ENCODE assay signal across 13 mouse cellular contexts in genomic region chr15:12451448-12451847, GRCm38 (mm10).
DNase-seq lines count a peak whose midpoint lies in the region; ATAC-seq and TF ChIP-seq lines count a peak whose summit lies in the region.
"Had no signal": no experiment of that assay in that cellular context is flagged by ENCODE, and none has a peak within 500 bp of the region (broad histone marks: within the 10 kb centered on the region; RNA-seq: fewer than 3 reads in every experiment).

No protein-coding gene starts in this region.

- 36% methylated on average over 4 of the region's 4 CpGs for WGBS in kidney, adult 2 months
- WGBS in cerebellum, adult 2 months = 12% methylated on average over 4 of the region's 4 CpGs
- WGBS in limb, embryonic 13.5 days = 21% methylated on average over 4 of the region's 4 CpGs

- no peak overlapping the region for H3K4me3 ChIP-seq in kidney, adult 2 months (ENCODE audit: insufficient read depth, low read depth, low read length)
- no peak overlapping the region for H3K4me3 ChIP-seq in cerebellum, adult 2 months (replicated peaks; ENCODE audit: insufficient read depth, low read depth, low read length)
- H3K4me3 ChIP-seq in limb, embryonic 13.5 days = no peak overlapping the region
- H3K4me3 ChIP-seq: forebrain, embryonic 10.5 days; megakaryocyte, embryonic 14.5 days had no signal

- no peak overlapping the region; the same call in 1 of the 2 replicates for H3K27ac ChIP-seq in kidney, adult 2 months (ENCODE audit: insufficient read depth, low read depth, low read length)
- H3K27ac ChIP-seq in cerebellum, adult 2 months (ENCODE audit: insufficient read depth, low read length) = peak overlapping the region; percentile 89
- H3K27ac ChIP-seq in limb, embryonic 13.5 days = 0 out of 2 replicates have a peak overlapping the region, but pooled peaks have one; percentile 22
- H3K27ac ChIP-seq: forebrain, embryonic 10.5 days had no signal

- DNase-seq in kidney, adult 2 months = peak; percentile 67
- DNase-seq in kidney, postnatal 10 days = no peak
- peak; percentile 70 to 86 for DNase-seq in cerebellum, adult 2 months
- peak; percentile 61 for DNase-seq in forelimb bud, embryonic 11.5 days (ENCODE audit: low read depth, low spot score)
- DNase-seq in layer of hippocampus, adult 9-10 months (ENCODE audit: low spot score) = no peak
- DNase-seq in adrenal gland, adult 8-10 months = no peak
- DNase-seq: embryo, embryonic 11 days; liver, postnatal 0 days; thymus, postnatal 4 days had no signal

- H3K4me2 ChIP-seq in limb, embryonic 13.5 days (replicated peaks) = no peak overlapping the region

- no peaks in the 10 kb centered on the region for H3K9me3 ChIP-seq in limb, embryonic 13.5 days
- H3K9me3 ChIP-seq: forebrain, embryonic 10.5 days; megakaryocyte, embryonic 14.5 days had no signal

- H3K9ac ChIP-seq in limb, embryonic 13.5 days = no peak overlapping the region
- H3K9ac ChIP-seq: liver, postnatal 0 days had no signal

- H3K27me3 ChIP-seq in kidney, adult 2 months (replicated peaks; ENCODE audit: control insufficient read depth, insufficient read depth, low read length) = no peaks in the 10 kb centered on the region
- H3K27me3 ChIP-seq in cerebellum, adult 2 months (ENCODE audit: control insufficient read depth, insufficient read depth, low read length) = no peaks in the 10 kb centered on the region
- 0 out of 2 replicates have a peak, but pooled peaks cover 3% of the 10 kb centered on the region for H3K27me3 ChIP-seq in limb, embryonic 13.5 days

- H3K36me3 ChIP-seq in kidney, adult 2 months (ENCODE audit: control insufficient read depth, insufficient read depth, low read length) = no peaks in the 10 kb centered on the region
- H3K36me3 ChIP-seq in limb, embryonic 13.5 days = no peaks in the 10 kb centered on the region
- H3K36me3 ChIP-seq: forebrain, embryonic 10.5 days had no signal

- H3K4me1 ChIP-seq in kidney, adult 2 months (ENCODE audit: control insufficient read depth, insufficient read depth, low read length) = peaks cover 11% of the 10 kb centered on the region; the same call in 1 of the 2 replicates
- H3K4me1 ChIP-seq in cerebellum, adult 2 months (ENCODE audit: control insufficient read depth, insufficient read depth, low read length) = peaks cover 15% of the 10 kb centered on the region; the same call in 1 of the 2 replicates
- H3K4me1 ChIP-seq in limb, embryonic 13.5 days = peaks cover 51% of the 10 kb centered on the region

- TF ChIP-seq POLR2A in kidney, adult 2 months (IDR thresholded peaks at IDR 0.05; ENCODE audit: low read depth, low read length) = no peak
- TF ChIP-seq POLR2A in cerebellum, adult 2 months (IDR thresholded peaks at IDR 0.05; ENCODE audit: borderline replicate concordance, insufficient read depth, low read length) = peak; percentile 37; the same call in 1 of the 2 replicates

- peak; percentile 37; the same call in 1 of the 2 replicates for ATAC-seq in limb, embryonic 13.5 days (ENCODE audit: low FRiP score, low read depth)
- ATAC-seq: inflammation-experienced regulatory T-cells, adult 6 months; liver, postnatal 0 days had no signal

- no peak for TF ChIP-seq CTCF in kidney, adult 2 months (conservative IDR thresholded peaks at IDR 0.05; ENCODE audit: insufficient read depth, insufficient read length, low read depth, low read length)
- no peak for TF ChIP-seq CTCF in cerebellum, adult 2 months (IDR thresholded peaks at IDR 0.05; ENCODE audit: borderline replicate concordance, insufficient read depth, low read depth, low read length)

Comparison
In these comparisons a context has a peak if more than half of its experiments do, and no peak if none do; other contexts are left out.
1. DNase-seq: peak in kidney, adult 2 months (single experiment), cerebellum, adult 2 months (2 of 2) and forelimb bud, embryonic 11.5 days (single experiment); none in kidney, postnatal 10 days (single experiment), layer of hippocampus, adult 9-10 months (single experiment) and adrenal gland, adult 8-10 months (single experiment).